Mouse (Mus musculus) urinary bladder, postnatal 36 days (tissue): ENCODE measurements at regions not wholly inside any gene's neighbourhood (a gene's known extent, or its start where the extent isn't known, plus 50 kb on each side); places are given as distances from the start of the nearest gene placed in this dataset.

Experiments
- DNase-seq, 2 experiments: peaks; one replicate each; pipeline ENCODE4 v3.0.0; 2022; ENCODE audit warnings: low spot score in 2 of 2, mixed read lengths in 1 of 2

DNA sequence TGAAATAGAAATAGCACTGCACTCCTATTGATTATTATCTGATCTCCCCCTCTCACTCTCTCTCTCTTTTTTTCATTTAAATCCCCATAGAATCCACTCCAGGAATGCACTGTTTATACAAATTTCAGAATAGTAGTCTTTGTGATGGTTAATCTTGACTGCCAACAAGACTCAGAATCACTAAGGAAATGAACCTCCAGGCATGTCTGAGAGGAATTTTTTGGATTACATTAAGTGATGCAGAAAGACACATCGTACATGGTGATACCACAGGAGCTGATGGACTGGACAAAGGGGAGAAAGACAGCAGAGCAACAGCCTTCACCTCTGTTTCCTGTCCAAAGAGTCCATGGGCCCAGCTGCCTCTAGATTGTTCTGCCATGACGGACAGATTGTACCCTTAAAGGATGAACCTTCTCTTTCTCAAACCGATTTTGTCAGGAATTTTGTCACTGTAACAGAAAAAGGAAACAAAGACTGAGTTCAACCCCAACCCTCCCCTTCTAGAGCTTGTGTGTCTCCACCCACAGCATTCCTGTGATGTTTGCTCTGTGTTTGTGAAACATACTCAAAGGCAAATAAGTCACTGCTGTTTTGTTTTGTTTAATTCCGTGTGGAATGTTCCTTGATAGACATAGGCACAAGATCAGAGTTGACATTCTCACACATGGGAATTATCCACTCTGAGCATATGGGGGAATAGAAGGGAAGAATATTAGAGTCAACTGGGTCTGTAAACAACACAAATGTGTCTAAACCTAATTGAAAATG is 59.1 kb upstream of the Gm34302 start:
- no peak for DNase-seq

DNA sequence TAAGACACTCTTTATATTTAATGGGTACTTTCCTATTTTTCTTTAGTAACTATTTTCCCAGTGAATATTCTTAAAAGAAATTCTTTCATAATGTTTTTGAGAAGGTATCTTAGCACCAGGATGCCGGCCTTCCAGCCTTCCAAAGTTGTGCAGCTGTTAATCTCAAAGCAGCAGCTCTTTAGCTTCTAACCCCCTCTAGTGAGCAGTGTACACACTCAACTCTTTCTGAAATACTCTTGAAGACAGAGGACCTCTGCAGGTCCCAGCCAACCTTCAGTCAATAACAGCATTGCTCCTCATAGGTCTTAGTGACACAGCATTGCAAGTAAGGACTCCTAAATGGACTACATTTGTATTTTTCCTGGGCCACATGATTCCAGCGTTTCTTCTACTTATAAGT is 55.2 kb upstream of the Gm34302 start:
- no peak for DNase-seq

DNA sequence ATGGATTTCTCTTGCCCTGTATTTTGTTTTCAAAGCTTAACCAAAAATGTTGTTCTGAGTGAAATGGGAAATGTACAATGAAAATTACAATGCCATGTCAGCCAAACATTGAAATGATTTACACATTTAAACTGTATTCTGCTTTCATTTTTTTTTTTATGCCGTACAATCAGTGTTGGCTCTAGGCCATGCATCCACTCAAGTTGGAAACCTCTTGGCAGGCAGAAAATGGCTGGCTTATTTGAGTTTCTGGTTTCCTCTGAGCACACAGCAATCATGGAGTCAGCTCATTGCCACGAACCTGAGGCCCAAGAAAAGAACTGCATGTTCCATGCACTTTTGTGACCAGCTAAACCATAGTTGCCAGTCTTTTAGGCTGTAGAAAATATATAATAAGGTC is 50.5 kb upstream of the Gm34302 start:
- no peak for DNase-seq
